Mouse (Mus musculus) myocyte (in vitro differentiated cells): ENCODE data around the gene Hoga1.

ENCODE experiments used
- CEBPB ChIP-seq: IDR thresholded peaks from 2 replicates; pipeline ENCODE4 v1.6.1; 2011; ENCODE audit warnings: mild to moderate bottlenecking, moderate library complexity; ENCODE audit not compliant: poor library complexity, insufficient read depth, severe bottlenecking
- MAX ChIP-seq: IDR thresholded peaks from one replicate; pipeline ENCODE4 v1.6.1; 2011; ENCODE audit warnings: low read depth, mild to moderate bottlenecking, control low read depth
- MYOD1 ChIP-seq, 3 experiments: IDR thresholded peaks; one replicate each; pipeline ENCODE4 v1.6.1; 2011; ENCODE audit warnings: control low read depth in 2 of 3, low read depth in 2 of 3, mild to moderate bottlenecking in 2 of 3, moderate library complexity in 1 of 3; ENCODE audit not compliant: insufficient read length in 2 of 3, control insufficient read depth in 1 of 3
- POLR2A ChIP-seq: IDR thresholded peaks from one replicate; pipeline ENCODE4 v1.6.1; 2011; ENCODE audit warnings: low read depth, mild to moderate bottlenecking, control low read depth, moderate library complexity; ENCODE audit not compliant: insufficient read length
- POLR2AphosphoS2 ChIP-seq: IDR thresholded peaks from one replicate; pipeline ENCODE4 v1.6.1; 2011; ENCODE audit warnings: low read depth, control low read depth; ENCODE audit not compliant: insufficient read length
- REST ChIP-seq: IDR thresholded peaks from one replicate; pipeline ENCODE4 v1.6.1; 2011; ENCODE audit warnings: mild to moderate bottlenecking, control low read depth, moderate library complexity; ENCODE audit not compliant: insufficient read depth, insufficient read length
- SRF ChIP-seq: IDR thresholded peaks from one replicate; pipeline ENCODE4 v1.6.1; 2011; ENCODE audit warnings: low read depth; ENCODE audit not compliant: control insufficient read depth, insufficient read length
- TCF12 ChIP-seq: IDR thresholded peaks from one replicate; pipeline ENCODE4 v1.6.1; 2011; ENCODE audit warnings: mild to moderate bottlenecking, control low read depth; ENCODE audit not compliant: poor library complexity, insufficient read depth, severe bottlenecking

- TF ChIP-seq REST (no peak), CEBPB (no peak), POLR2A (no peak), MYOD1 (IDR thresholded peaks at IDR 0.05; ENCODE audit: control insufficient read depth in 1 of 3, insufficient read length in 2 of 3, low read depth in 2 of 3) (no peak), MAX (no peak), POLR2AphosphoS2 (no peak), TCF12 (no peak), SRF (no peak)
Measured at GRCm38 (mm10) chr19:42061443-42061842, 16.0 kb downstream of the Hoga1 start.
